Mouse (Mus musculus) bone marrow macrophage, adult 2 months (primary cell): ENCODE results near the gene Kalrn.

ENCODE experiments used
- CTCF ChIP-seq: IDR thresholded peaks from 2 replicates; pipeline ENCODE4 v1.5.1; 2012; ENCODE audit warnings: low read depth, mild to moderate bottlenecking, low read length, moderate library complexity
- POLR2A ChIP-seq: IDR thresholded peaks from 2 replicates; pipeline ENCODE4 v1.6.1; 2012; ENCODE audit warnings: mild to moderate bottlenecking, low read depth, low read length, borderline replicate concordance

- TF ChIP-seq CTCF: no peak
- no peak for TF ChIP-seq POLR2A
Measured at GRCm38 (mm10) chr16:34278249-34278790, 295.0 kb downstream of the Kalrn start.
